Mouse (Mus musculus): Measurements from ENCODE around the gene Tube1.

Gene Tube1

GRCm38 (mm10) chr10:39133462-39134310 lies at the start of gene Tube1, which contains the start of gene Fam229b:
Tube1 (plus strand) TSS chr10:39133976.
Fam229b (minus strand) TSS chr10:39133914.
- peak; percentile 95 for DNase-seq

GRCm38 (mm10) chr10:39096981-39097380 lies 36.8 kb upstream of the Tube1 start:
- DNase-seq, result peak; percentile 18

GRCm38 (mm10) chr10:39098746-39099145 lies 35.0 kb upstream of the Tube1 start:
- DNase-seq, result no peak

GRCm38 (mm10) chr10:39104803-39105449 lies 28.9 kb upstream of the Tube1 start:
- no peak for DNase-seq

GRCm38 (mm10) chr10:39106413-39106812 lies 27.4 kb upstream of the Tube1 start:
- no peak for DNase-seq

DNA sequence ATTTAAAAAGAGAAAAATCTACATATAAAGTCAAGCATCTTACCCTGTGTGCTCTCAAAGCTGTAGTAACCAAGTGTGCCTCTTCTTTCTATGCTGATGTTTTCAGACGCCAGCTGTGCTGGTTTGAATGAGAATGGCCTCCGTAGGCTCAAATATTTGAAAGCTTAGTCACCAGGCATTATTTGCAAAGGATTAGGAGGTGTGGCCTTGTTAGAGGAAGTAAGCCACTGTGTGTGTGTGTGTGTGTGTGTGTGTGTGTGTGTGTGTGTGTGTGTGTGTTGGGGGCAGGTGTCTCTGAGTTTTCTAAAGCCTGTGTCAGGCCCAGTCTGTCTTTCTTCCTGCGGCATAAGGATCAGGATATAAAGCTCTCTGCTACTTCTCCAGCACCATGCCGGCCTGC lies 26.8 kb upstream of the Tube1 start:
- DNase-seq, result no peak

GRCm38 (mm10) chr10:39108837-39109488 lies 24.8 kb upstream of the Tube1 start:
- DNase-seq, result no peak

DNA sequence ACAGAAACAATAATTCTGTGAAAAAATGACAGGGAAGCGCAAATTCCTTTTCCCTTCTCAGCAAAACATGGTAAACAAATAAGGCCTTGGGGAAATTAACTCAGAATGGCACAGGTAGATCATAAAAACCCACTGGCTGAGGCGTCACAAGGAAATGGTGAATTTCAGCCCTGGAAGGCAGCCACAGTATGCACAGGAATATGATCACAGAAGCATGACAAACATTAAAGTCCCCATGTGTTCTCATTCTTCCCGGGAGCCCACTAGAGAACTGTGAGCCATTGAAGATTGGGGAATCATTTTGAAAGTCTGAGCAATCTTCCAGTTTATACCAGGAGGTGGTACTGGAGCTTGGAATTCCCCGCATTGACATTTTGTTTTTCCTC lies 24.3 kb upstream of the Tube1 start:
- DNase-seq, result no peak

- DNase-seq, result no peak
Observed at GRCm38 (mm10) chr10:39121412-39121811, 12.4 kb upstream of the Tube1 start.

DNA sequence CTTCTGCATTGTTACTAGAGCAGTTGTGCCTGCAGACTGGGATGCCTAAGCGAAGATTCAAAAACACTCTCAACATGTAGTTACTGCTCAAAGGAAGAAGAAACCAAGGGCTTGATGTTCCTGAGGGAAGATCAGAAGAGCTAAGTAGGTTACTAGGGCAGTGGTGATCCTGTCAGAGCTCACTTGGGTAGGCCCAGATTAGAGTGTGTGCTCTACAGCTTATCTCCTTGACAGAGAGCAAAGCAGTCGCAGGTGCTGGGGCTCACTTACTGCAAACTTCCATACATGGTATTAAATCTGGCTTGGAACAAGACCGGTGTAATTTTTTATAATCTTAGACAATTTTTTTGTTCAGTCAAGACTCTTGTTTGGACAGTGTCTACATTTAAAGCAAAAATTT lies 4.0 kb downstream of the Tube1 start:
- DNase-seq, result no peak

DNA sequence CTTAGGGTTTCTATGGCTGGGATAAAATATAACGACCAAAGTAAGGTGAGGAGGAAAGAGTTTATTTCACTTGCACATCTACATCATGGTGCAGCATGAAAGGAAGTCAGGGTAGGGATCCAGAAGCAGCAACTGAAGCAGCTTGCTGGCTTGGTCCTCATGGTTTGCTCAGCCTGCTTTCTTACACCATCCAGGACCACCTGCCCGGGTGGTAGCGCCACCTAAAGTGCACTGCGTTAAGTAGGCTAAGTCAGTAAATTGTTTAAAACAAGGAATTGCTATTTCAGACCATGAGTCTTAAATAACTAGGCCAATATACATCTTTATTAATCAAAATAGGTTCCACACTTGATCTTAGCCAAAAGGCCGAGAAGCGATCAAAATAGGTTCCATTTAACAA lies 5.0 kb downstream of the Tube1 start:
- DNase-seq, result no peak

DNA sequence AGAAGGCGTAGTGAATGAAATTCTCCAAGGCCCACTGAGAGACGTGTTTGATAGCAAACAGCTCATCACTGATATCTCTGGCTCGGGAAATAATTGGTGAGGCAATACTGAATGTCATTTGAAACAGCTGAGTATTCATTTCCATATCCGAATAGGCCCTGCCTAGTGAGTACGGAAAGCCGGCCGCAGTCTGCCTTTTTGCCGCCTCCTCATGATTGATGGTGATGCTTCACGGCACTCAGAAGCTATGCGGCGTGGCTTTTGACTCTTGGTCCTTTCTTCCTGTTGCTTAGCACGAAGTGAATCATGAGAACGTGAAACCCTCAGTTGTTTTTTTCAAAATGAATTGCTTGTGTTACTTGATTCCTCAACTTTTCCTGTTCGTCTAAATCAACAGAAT lies 7.1 kb downstream of the Tube1 start:
- no peak for DNase-seq

- DNase-seq, result no peak
Observed at GRCm38 (mm10) chr10:39141401-39141800, 7.6 kb downstream of the Tube1 start.

GRCm38 (mm10) chr10:39142216-39142615 lies 8.4 kb downstream of the Tube1 start:
- DNase-seq, result no peak

DNA sequence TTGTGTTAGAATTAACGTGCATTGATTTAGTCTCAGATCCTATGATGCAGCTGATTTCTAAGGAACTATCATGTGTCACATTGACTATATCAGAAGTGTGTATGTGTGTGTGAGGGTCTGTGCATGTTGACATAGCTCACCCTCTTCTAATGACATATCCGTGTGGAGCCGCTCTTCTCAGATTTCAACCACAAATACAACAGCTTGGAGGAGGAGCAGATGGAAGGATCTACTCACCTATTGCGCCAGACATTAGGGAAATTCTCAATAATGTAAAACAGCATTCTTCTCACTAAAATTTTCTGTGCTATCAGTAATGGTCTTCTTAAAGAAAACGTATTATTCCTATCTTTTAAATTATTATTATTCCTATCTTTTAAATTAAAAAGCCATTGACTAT lies 22.9 kb downstream of the Tube1 start:
- no peak for DNase-seq

DNA sequence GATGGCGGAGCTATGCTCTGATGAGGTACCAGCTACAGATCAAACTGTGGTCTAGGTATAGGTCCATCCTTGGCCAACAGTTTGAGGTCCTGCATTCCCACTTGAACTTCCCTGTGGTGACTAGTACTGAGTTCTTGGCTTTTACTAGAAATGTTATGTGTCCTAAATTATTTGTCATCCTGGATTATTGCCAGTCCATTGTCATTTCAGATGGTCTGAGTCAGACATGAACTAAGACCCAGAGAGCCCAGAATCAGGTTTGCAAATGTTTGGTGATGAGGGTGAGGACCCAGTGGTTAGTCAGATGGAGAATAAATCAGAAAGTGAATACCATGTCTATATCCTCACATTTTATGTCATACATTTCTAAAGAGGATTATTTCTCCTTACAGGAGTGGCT lies 23.5 kb downstream of the Tube1 start:
- DNase-seq, result no peak

DNA sequence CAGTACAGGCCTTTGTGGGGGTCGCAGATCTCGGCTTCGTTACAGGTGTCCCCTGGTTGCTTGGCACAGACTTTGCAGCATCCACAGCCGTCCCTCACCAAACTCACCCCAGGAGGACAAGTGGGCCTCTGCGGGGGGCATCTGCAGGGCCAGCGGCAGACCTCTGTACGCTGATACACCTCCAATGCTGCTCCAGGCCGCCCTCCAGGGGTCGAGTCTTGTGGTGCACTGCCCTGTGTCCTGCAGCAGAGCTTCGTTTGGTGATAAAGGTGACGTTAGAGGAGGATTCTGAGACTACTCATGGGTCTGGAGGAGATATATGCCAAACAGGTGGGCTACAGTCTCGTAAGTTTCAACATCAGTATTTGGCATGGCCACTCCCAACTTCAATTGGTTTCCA lies 24.5 kb downstream of the Tube1 start:
- no peak for DNase-seq

GRCm38 (mm10) chr10:39161406-39161805 lies 27.6 kb downstream of the Tube1 start:
- DNase-seq, result no peak

DNA sequence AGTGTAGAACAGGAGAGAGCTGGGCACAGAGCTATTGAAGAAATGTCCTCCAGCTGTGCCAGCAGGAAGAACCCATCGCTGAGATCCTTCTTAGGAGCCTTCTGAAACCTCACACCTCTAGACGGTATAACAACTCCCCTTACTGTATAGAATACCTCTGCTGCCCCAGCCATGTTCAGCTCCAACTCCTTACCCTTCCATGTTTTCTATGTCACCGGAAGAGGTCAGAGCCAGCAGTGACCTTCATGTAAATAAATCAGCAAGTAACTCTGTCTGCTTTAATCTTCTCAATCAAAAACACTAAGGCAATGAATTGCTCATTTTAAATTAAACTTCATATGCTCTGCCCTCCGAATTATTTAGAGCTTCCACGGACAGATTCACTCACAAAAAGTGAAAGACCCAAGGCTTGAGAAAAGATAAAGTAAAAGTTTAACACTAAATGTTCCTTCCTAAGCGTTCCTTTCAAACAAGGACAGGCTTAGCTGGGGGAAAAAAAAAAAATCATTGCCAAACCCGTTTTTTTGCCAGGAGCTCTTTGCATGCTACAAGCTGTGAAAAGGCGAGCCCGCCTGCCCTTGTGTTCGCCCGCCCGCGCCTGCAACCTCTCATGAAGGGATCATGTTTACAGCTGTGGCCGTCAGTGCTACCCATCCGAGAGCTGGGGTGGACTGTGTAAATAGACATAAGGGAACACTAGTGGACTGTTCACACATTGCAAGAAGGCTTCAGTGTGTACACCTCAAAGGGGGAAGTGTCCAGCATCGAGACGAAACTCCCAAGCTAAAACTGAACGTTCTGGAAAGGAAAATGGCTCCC lies 29.1 kb downstream of the Tube1 start:
- peak; percentile 32 for DNase-seq

GRCm38 (mm10) chr10:39163694-39164093 lies 29.9 kb downstream of the Tube1 start, which contains the start of gene Ccn6:
Ccn6 (minus strand) TSS chr10:39163794.
- DNase-seq, result no peak

- no peak for DNase-seq
Observed at GRCm38 (mm10) chr10:39165632-39166115, 31.9 kb downstream of the Tube1 start.

GRCm38 (mm10) chr10:39167611-39168010 lies 33.8 kb downstream of the Tube1 start:
- no peak for DNase-seq

DNA sequence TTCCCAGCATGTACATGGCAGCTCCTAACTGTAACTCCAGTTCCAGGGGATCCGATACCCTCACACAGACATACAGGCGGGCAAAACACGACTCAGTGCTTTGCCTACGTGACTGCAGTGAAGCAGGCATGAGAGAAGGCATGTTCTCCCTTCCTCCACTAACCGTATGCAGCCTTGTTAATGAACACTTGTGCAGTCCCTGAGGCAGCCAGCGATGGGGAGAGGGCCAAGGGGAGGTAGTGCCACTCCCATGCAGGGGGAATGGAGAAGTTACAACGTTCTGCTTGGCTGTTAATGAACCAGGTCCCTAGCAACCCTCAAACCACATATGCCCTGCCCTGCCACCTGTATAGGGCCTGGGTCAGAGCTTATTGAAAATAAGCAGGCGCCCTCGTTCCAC lies 35.9 kb downstream of the Tube1 start:
- DNase-seq, result no peak
